Mouse (Mus musculus): ENCODE data around the gene Ftsj3. TPM values are rescaled to one million over a fixed set of nuclear protein-coding genes. Genes with fewer than 3 reads are reported as not detected.

Gene Ftsj3
- polyA plus RNA-seq, 1 experiment from 2014 or later, result 65.1 TPM

- 91% methylated on average over 4 of the region's 4 CpGs for WGBS
- H3K9ac ChIP-seq (ENCODE audit: low read length), result no peak overlapping the region
- H3K4me3 ChIP-seq (ENCODE audit: low read depth, low read length), result no peak overlapping the region
- H3K4me1 ChIP-seq (replicated peaks; ENCODE audit: control insufficient read depth, insufficient read depth, low read length), result peaks cover 25% of the 10 kb centered on the region
- H3K36me3 ChIP-seq (ENCODE audit: control insufficient read depth, insufficient read depth, low read length), result peaks cover 73% of the 10 kb centered on the region
- ATAC-seq (replicated peaks; ENCODE audit: low FRiP score, low TSS enrichment, low read depth) (no peak), DNase-seq (ENCODE audit: low spot score) (no peak)
- H3K27me3 ChIP-seq (replicated peaks; ENCODE audit: control insufficient read depth, insufficient read depth, low read length), result no peaks in the 10 kb centered on the region
- no peak overlapping the region for H3K4me2 ChIP-seq (ENCODE audit: low read length)
- H3K9me3 ChIP-seq (ENCODE audit: control insufficient read depth, low read length), result no peaks in the 10 kb centered on the region
- H3K27ac ChIP-seq (ENCODE audit: low read depth), result no peak overlapping the region
Observed at GRCm38 (mm10) chr11:106265570-106265969, 9.7 kb upstream of the Ftsj3 start.

- Histone ChIP-seq H3K4me2 (ENCODE audit: low read length) (no peak overlapping the region), H3K4me3 (ENCODE audit: low read depth, low read length) (no peak overlapping the region), H3K36me3 (ENCODE audit: control insufficient read depth, insufficient read depth, low read length) (peaks cover 74% of the 10 kb centered on the region), H3K9me3 (ENCODE audit: control insufficient read depth, low read length) (no peaks in the 10 kb centered on the region), H3K27me3 (replicated peaks; ENCODE audit: control insufficient read depth, insufficient read depth, low read length) (no peaks in the 10 kb centered on the region), H3K9ac (ENCODE audit: low read length) (no peak overlapping the region), H3K4me1 (replicated peaks; ENCODE audit: control insufficient read depth, insufficient read depth, low read length) (peaks cover 23% of the 10 kb centered on the region), H3K27ac (ENCODE audit: low read depth) (no peak overlapping the region)
- 91% methylated on average over 15 of the region's 15 CpGs for WGBS
- no peak for DNase-seq (ENCODE audit: low spot score)
- no peak for ATAC-seq (replicated peaks; ENCODE audit: low FRiP score, low TSS enrichment, low read depth)
Observed at GRCm38 (mm10) chr11:106264988-106265387, 9.1 kb upstream of the Ftsj3 start.

GRCm38 (mm10) chr11:106263963-106264362 is 8.1 kb upstream of the Ftsj3 start:
- H3K36me3 ChIP-seq (ENCODE audit: control insufficient read depth, insufficient read depth, low read length), result peaks cover 80% of the 10 kb centered on the region
- ATAC-seq (replicated peaks; ENCODE audit: low FRiP score, low TSS enrichment, low read depth), result no peak

GRCm38 (mm10) chr11:106260826-106261450 is 5.1 kb upstream of the Ftsj3 start:
- Histone ChIP-seq H3K4me1 (replicated peaks; ENCODE audit: control insufficient read depth, insufficient read depth, low read length) (peaks cover 11% of the 10 kb centered on the region), H3K36me3 (ENCODE audit: control insufficient read depth, insufficient read depth, low read length) (peaks cover 68% of the 10 kb centered on the region), H3K9me3 (ENCODE audit: control insufficient read depth, low read length) (no peaks in the 10 kb centered on the region), H3K9ac (ENCODE audit: low read length) (no peak overlapping the region), H3K27me3 (replicated peaks; ENCODE audit: control insufficient read depth, insufficient read depth, low read length) (no peaks in the 10 kb centered on the region), H3K27ac (ENCODE audit: low read depth) (no peak overlapping the region), H3K4me2 (ENCODE audit: low read length) (no peak overlapping the region), H3K4me3 (ENCODE audit: low read depth, low read length) (no peak overlapping the region)
- no peak for ATAC-seq (replicated peaks; ENCODE audit: low FRiP score, low TSS enrichment, low read depth)
- WGBS, result 80% methylated on average over 14 of the region's 14 CpGs
- no peak for DNase-seq (ENCODE audit: low spot score)

More at GRCm38 (mm10) chr11:106263963-106264362, 8.1 kb upstream of the Ftsj3 start:
- Histone ChIP-seq H3K27ac (ENCODE audit: low read depth) (no peak overlapping the region), H3K9me3 (ENCODE audit: control insufficient read depth, low read length) (no peaks in the 10 kb centered on the region), H3K4me3 (ENCODE audit: low read depth, low read length) (no peak overlapping the region), H3K4me2 (ENCODE audit: low read length) (no peak overlapping the region), H3K9ac (ENCODE audit: low read length) (no peak overlapping the region), H3K4me1 (replicated peaks; ENCODE audit: control insufficient read depth, insufficient read depth, low read length) (peaks cover 16% of the 10 kb centered on the region), H3K27me3 (replicated peaks; ENCODE audit: control insufficient read depth, insufficient read depth, low read length) (no peaks in the 10 kb centered on the region)
- 88% methylated on average over 9 of the region's 9 CpGs for WGBS
- no peak for DNase-seq (ENCODE audit: low spot score)

- H3K9ac ChIP-seq (ENCODE audit: low read length), result peak overlapping the region; percentile 82
- peaks cover 18% of the 10 kb centered on the region for H3K4me1 ChIP-seq (replicated peaks; ENCODE audit: control insufficient read depth, insufficient read depth, low read length)
- 56% methylated on average over 5 of the region's 5 CpGs for WGBS
- peaks cover 50% of the 10 kb centered on the region for H3K36me3 ChIP-seq (ENCODE audit: control insufficient read depth, insufficient read depth, low read length)
- H3K9me3 ChIP-seq (ENCODE audit: control insufficient read depth, low read length), result no peaks in the 10 kb centered on the region
- ATAC-seq (replicated peaks; ENCODE audit: low FRiP score, low TSS enrichment, low read depth) (no peak), DNase-seq (ENCODE audit: low spot score) (no peak)
- peak overlapping the region; percentile 81 for H3K4me3 ChIP-seq (ENCODE audit: low read depth, low read length)
- no peaks in the 10 kb centered on the region for H3K27me3 ChIP-seq (replicated peaks; ENCODE audit: control insufficient read depth, insufficient read depth, low read length)
- H3K27ac ChIP-seq (ENCODE audit: low read depth), result no peak overlapping the region; the same call in 1 of the 2 replicates
- peak overlapping the region; percentile 93 for H3K4me2 ChIP-seq (ENCODE audit: low read length)
Observed at GRCm38 (mm10) chr11:106256775-106257174, 896 bp upstream of the Ftsj3 start.

GRCm38 (mm10) chr11:106255174-106255573 is 705 bp downstream of the Ftsj3 start:
- no peak for ATAC-seq (replicated peaks; ENCODE audit: low FRiP score, low TSS enrichment, low read depth)
- peaks cover 18% of the 10 kb centered on the region for H3K4me1 ChIP-seq (replicated peaks; ENCODE audit: control insufficient read depth, insufficient read depth, low read length)
- peak overlapping the region; percentile 93 for H3K4me2 ChIP-seq (ENCODE audit: low read length)
- peak overlapping the region; percentile 82 for H3K9ac ChIP-seq (ENCODE audit: low read length)
- peak overlapping the region; percentile 73; the same call in 1 of the 2 replicates for H3K27ac ChIP-seq (ENCODE audit: low read depth)
- peaks cover 53% of the 10 kb centered on the region for H3K36me3 ChIP-seq (ENCODE audit: control insufficient read depth, insufficient read depth, low read length)
- H3K27me3 ChIP-seq (replicated peaks; ENCODE audit: control insufficient read depth, insufficient read depth, low read length), result no peaks in the 10 kb centered on the region
- no peaks in the 10 kb centered on the region for H3K9me3 ChIP-seq (ENCODE audit: control insufficient read depth, low read length)
- peak overlapping the region; percentile 81 for H3K4me3 ChIP-seq (ENCODE audit: low read depth, low read length)
- WGBS, result 5% methylated on average over 22 of the region's 22 CpGs
- DNase-seq (ENCODE audit: low spot score), result no peak

- DNase-seq (ENCODE audit: low spot score) (no peak), ATAC-seq (replicated peaks; ENCODE audit: low FRiP score, low TSS enrichment, low read depth) (no peak)
- 21% methylated on average over 2 of the region's 2 CpGs for WGBS
Observed at GRCm38 (mm10) chr11:106254767-106255166, 1.1 kb downstream of the Ftsj3 start.

GRCm38 (mm10) chr11:106249326-106249725 is 6.6 kb downstream of the Ftsj3 start:
- DNase-seq (ENCODE audit: low spot score) (peak; percentile 42), ATAC-seq (replicated peaks; ENCODE audit: low FRiP score, low TSS enrichment, low read depth) (no peak)
- H3K4me2 ChIP-seq (ENCODE audit: low read length), result no peak overlapping the region
- 85% methylated on average over 7 of the region's 7 CpGs for WGBS
- H3K27me3 ChIP-seq (replicated peaks; ENCODE audit: control insufficient read depth, insufficient read depth, low read length), result no peaks in the 10 kb centered on the region
- no peak overlapping the region for H3K4me3 ChIP-seq (ENCODE audit: low read depth, low read length)
- H3K4me1 ChIP-seq (replicated peaks; ENCODE audit: control insufficient read depth, insufficient read depth, low read length), result no peaks in the 10 kb centered on the region
- H3K9ac ChIP-seq (ENCODE audit: low read length), result no peak overlapping the region
- H3K9me3 ChIP-seq (ENCODE audit: control insufficient read depth, low read length), result 0 out of 2 replicates have a peak, but pooled peaks cover 3% of the 10 kb centered on the region
- no peak overlapping the region for H3K27ac ChIP-seq (ENCODE audit: low read depth)
- peaks cover 98% of the 10 kb centered on the region for H3K36me3 ChIP-seq (ENCODE audit: control insufficient read depth, insufficient read depth, low read length)

More at GRCm38 (mm10) chr11:106254767-106255166, 1.1 kb downstream of the Ftsj3 start:
- Histone ChIP-seq H3K36me3 (ENCODE audit: control insufficient read depth, insufficient read depth, low read length) (peaks cover 57% of the 10 kb centered on the region), H3K4me2 (ENCODE audit: low read length) (peak overlapping the region; percentile 93), H3K27ac (ENCODE audit: low read depth) (peak overlapping the region; percentile 73; the same call in 1 of the 2 replicates), H3K9ac (ENCODE audit: low read length) (peak overlapping the region; percentile 82), H3K9me3 (ENCODE audit: control insufficient read depth, low read length) (no peaks in the 10 kb centered on the region), H3K27me3 (replicated peaks; ENCODE audit: control insufficient read depth, insufficient read depth, low read length) (no peaks in the 10 kb centered on the region), H3K4me3 (ENCODE audit: low read depth, low read length) (peak overlapping the region; percentile 81), H3K4me1 (replicated peaks; ENCODE audit: control insufficient read depth, insufficient read depth, low read length) (peaks cover 18% of the 10 kb centered on the region)

GRCm38 (mm10) chr11:106246834-106247233 is 9.0 kb downstream of the Ftsj3 start:
- ATAC-seq (replicated peaks; ENCODE audit: low FRiP score, low TSS enrichment, low read depth), result no peak
- 95% methylated on average over 1 of the region's 1 CpGs for WGBS
- no peak overlapping the region for H3K9ac ChIP-seq (ENCODE audit: low read length)
- H3K4me1 ChIP-seq (replicated peaks; ENCODE audit: control insufficient read depth, insufficient read depth, low read length), result no peaks in the 10 kb centered on the region
- no peak overlapping the region for H3K4me2 ChIP-seq (ENCODE audit: low read length)
- peak; percentile 47 for DNase-seq (ENCODE audit: low spot score)
- H3K36me3 ChIP-seq (ENCODE audit: control insufficient read depth, insufficient read depth, low read length), result peaks cover 100% of the 10 kb centered on the region
- no peak overlapping the region for H3K4me3 ChIP-seq (ENCODE audit: low read depth, low read length)
- no peak overlapping the region for H3K27ac ChIP-seq (ENCODE audit: low read depth)
- H3K27me3 ChIP-seq (replicated peaks; ENCODE audit: control insufficient read depth, insufficient read depth, low read length), result no peaks in the 10 kb centered on the region
- 0 out of 2 replicates have a peak, but pooled peaks cover 3% of the 10 kb centered on the region for H3K9me3 ChIP-seq (ENCODE audit: control insufficient read depth, low read length)
